Mouse (Mus musculus) brain, adult 2 months (tissue): ENCODE data around the gene Abhd10.
A peak's percentile ranks its signal among the peaks of the same experiment; 100 is the strongest.

Source experiments
- DNase-seq: peaks from one replicate; pipeline ENCODE4 v3.0.0; 2011; ENCODE audit warnings: low read depth, low spot score

Gene Abhd10

DNA sequence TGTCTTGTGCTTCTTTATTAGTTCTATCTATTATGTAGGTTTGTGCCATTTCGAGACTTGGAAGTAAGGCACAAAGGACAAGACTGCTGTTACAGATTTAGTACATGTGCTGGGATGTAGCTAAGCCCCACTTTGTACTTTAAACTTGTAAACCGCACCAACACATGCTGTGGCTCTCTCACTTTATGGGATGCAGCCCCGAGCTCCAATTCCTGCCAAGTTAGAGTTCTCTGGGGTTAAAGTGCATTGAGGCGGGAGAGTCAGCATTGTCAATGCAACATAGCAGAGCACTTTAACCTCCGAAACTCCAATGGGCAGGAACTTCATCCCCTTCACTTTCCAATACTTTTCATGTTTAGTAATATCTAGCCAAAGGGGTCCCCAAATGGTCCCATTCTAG is 13.6 kb downstream of the Abhd10 start:
- DNase-seq, result no peak

- no peak for DNase-seq
Measured at GRCm38 (mm10) chr16:45724742-45725102, 18.0 kb downstream of the Abhd10 start.

DNA sequence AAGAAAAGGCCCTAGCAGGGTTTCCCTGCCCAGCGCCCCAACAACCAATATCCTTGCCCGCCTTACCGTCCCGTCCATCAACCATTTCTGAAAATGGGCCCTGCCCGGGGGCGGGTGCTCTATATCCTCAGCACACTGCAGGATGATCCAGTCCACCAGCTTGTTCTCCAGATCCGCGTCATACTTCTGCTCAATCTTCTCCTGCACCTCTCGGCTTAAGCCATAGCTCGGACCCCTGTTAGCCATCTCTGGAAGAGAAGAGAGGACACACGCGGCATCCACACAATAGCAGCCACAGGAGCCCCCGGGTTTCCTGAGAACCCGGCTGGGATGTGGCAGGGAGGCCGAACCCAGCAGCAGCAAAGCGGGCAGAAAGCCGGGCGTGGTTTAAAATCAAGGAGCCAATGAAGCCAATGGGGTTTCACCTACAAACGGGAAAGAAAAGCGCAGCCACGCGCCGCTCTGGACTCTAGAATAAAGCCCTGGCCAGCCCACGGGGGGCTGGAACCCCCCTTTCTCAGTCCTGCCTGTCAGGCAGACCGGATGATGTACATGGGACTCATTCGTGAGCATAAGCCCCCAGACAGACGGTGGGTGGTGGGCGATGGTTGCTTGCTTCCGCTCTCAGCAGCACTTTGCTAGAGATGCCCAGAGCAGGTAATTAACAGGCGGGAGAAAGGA is 18.6 kb downstream of the Abhd10 start, which contains the start of gene Tagln3:
Gene Tagln3, minus strand, starts transcription at position 548 of the 681 bp plus-strand sequence.
- peak; percentile 89 for DNase-seq

- peak; percentile 71 for DNase-seq
Measured at GRCm38 (mm10) chr16:45723172-45723901, 19.4 kb downstream of the Abhd10 start.

GRCm38 (mm10) chr16:45722460-45722951 is 20.2 kb downstream of the Abhd10 start:
- DNase-seq, result peak; percentile 88

- DNase-seq, result peak; percentile 79
Measured at GRCm38 (mm10) chr16:45720022-45720630, 22.6 kb downstream of the Abhd10 start.

DNA sequence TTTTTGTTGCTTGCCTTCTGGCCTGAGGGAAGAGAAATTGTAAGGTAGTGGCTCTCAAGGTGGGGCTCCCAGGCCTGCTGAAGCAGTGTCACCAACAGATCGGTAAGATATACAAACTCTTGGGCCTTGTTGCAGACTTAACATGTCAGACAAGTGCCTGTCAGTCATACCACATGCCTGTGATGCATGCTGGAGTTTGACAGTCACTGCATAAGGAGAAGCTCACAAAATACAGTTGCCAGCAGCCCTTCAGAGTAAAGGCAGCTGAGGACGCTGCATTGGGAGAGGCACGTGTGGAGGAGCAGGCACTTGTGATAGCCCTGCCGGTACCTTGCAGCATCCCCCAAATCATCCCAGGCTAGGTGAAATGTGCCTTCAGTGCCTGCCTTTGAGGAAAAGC is 24.5 kb downstream of the Abhd10 start:
- no peak for DNase-seq

DNA sequence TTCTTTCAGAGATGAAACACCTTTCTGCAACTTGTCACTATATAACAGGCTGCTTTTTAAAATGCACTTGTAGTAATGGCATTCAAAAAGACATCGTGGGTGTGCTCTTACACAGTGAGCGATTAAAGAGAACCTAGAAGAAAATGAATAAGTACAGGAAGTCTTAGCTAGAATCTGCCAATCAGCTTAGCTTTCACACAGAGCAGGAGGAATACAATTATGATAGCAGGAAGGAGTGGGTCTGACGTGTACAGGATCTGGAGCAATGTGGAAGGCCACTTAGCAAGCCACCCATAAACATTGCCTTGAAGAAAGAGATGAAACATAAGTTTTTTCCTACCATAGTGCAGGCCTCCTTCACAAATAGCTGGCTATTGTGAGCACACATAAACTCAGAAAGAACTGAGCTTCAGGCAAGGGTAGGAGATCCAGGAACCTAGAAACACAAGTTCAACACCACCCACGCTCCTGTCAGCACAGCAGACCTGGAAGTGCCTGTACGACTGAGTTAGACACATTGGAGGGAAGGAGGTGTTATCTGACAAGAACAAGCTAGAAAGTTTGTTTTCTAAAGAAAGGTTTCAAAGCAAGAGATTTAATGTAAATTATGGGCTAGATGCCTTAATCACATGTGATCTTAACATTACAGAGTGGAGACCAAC is 28.1 kb downstream of the Abhd10 start:
- peak; percentile 73 for DNase-seq

DNA sequence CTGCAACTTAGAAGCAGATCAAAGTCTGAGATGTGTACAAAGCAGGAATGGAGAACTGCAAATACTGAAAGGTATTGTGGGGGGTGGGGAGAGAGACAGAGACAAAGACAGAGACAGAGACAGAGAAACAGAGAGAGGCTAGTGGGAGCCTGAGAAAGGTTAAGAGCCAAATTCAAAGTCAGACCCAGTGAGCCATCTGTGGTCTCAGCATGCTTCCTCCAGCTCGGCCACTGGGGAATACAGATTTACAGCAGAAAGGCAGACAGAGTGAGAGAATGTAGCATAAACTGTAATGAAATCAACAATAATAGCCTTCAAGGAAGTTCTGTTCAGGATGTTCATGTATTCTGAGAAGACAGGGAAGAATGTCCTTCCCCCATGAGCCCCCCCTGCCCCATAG is 28.9 kb downstream of the Abhd10 start:
- peak; percentile 40 for DNase-seq

- DNase-seq, result no peak
Measured at GRCm38 (mm10) chr16:45713261-45713660, 29.5 kb downstream of the Abhd10 start.

GRCm38 (mm10) chr16:45711263-45711662 is 31.5 kb downstream of the Abhd10 start:
- DNase-seq, result peak; percentile 76

GRCm38 (mm10) chr16:45699301-45699700 is 43.5 kb downstream of the Abhd10 start:
- peak; percentile 73 for DNase-seq

GRCm38 (mm10) chr16:45697996-45698395 is 44.8 kb downstream of the Abhd10 start:
- peak; percentile 26 for DNase-seq

- DNase-seq, result peak; percentile 76
Measured at GRCm38 (mm10) chr16:45695445-45696160, 47.2 kb downstream of the Abhd10 start.

DNA sequence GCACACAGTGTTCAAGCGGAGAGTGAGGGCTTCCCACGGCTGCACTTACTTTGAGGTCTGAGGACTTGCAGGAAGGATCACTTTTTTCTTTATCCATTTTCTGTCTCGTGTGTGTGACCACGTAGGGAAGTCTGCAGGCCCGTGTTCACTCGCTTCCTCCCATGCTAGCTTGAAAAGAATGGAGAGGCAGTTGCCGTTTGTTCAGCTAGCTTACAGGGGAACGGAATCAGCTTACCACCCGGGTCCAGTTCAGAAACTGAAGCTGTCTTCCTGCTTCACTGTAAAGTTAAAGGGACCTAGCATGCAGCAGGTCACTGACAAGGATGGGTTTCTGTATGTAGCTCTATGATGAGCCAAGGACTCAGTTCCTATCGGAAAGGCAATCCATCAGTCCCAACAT is 49.2 kb downstream of the Abhd10 start, which contains the start of gene Tmprss7:
Gene Tmprss7, minus strand, starts transcription at position 101 of the 400 bp plus-strand sequence.
- DNase-seq, result no peak

GRCm38 (mm10) chr16:45692851-45693250 is 49.9 kb downstream of the Abhd10 start:
- no peak for DNase-seq

DNA sequence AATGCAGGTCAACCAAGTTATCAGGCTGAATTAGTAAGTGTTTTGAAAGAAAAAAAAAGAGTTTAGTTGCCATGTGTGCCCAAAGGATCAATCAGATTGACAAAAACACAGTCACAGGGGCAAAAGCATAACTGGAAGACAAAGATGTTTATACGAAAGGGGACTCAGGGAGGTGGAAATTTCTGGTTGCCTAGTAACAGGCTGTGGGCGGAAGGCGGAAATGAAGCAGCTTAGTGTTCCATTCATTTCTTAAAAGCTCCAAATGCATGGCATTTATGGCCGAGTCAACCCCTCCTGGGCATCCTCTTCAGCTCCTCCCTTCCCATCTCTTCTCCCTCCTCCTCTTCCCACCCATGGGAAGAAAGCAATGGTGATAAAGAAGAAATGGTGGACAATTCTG is 52.6 kb downstream of the Abhd10 start:
- peak; percentile 87 for DNase-seq

GRCm38 (mm10) chr16:45686833-45687232 is 55.9 kb downstream of the Abhd10 start:
- peak; percentile 95 for DNase-seq

- peak; percentile 65 for DNase-seq
Measured at GRCm38 (mm10) chr16:45685295-45685694, 57.5 kb downstream of the Abhd10 start.

GRCm38 (mm10) chr16:45684815-45685214 is 57.9 kb downstream of the Abhd10 start:
- peak; percentile 77 for DNase-seq
